Mouse (Mus musculus): ENCODE measurements around the gene Asb6. TPM values are rescaled to one million over a fixed set of nuclear protein-coding genes. Genes with fewer than 3 reads are reported as not detected.

The Asb6 gene
- total RNA-seq, 2 experiments from 2014 or later = 28.9 to 32.0 TPM

- no peak for DNase-seq (ENCODE audit: low spot score in 2 of 2)
Measured at GRCm38 (mm10) chr2:30800671-30801066, 29.5 kb downstream of the Asb6 start.

DNA sequence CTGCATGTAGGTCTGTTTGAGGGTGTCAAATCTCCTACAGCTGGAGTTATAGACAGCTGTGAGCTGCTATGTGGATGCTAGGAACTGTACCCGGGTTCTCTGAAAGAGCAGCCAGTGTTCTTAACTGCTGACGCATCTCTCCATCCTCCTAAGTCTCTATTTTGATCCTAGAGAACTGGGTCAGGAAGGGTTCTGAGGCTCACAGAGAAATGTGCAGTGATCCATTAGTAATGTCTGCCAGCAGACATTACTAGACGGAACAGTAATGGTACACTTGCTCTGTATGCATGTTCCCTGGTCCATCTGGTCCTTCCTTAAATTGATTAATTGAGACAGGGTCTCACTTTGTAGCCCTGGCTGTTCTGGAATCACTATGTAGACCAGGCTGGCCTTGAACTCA is 30.7 kb downstream of the Asb6 start:
- DNase-seq (ENCODE audit: low spot score in 2 of 2) = no peak

GRCm38 (mm10) chr2:30796382-30796781 is 33.8 kb downstream of the Asb6 start:
- DNase-seq (ENCODE audit: low spot score in 2 of 2) = peak in 1 of 2 experiments; percentile 62

DNA sequence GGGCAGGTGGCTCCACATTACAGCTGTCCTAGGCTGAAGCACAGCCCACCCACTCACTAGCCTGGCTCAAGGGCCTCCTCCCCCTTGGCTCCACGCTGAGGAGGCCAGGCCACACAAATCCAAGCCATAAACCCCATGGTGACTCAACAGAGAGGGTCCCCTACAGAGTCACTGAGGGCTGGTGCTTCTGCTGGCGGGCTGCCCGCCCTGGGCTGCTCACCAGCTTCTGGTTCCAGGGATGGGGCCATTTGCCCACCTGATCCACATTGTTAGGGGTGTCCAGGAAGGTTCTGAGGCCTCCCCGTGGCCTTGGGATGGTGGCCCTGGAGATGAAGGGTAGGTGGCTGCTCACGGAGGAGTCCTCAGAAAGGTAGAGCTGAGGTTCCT is 34.3 kb downstream of the Asb6 start:
- DNase-seq (ENCODE audit: low spot score in 2 of 2) = no peak

- DNase-seq (ENCODE audit: low spot score in 2 of 2) = no peak
Measured at GRCm38 (mm10) chr2:30795271-30795888, 34.8 kb downstream of the Asb6 start.

GRCm38 (mm10) chr2:30794179-30795108 is 35.7 kb downstream of the Asb6 start:
- DNase-seq (ENCODE audit: low spot score in 2 of 2) = peak; percentile 94 to 98

- DNase-seq (ENCODE audit: low spot score in 2 of 2) = no peak
Measured at GRCm38 (mm10) chr2:30792061-30792460, 38.1 kb downstream of the Asb6 start.

DNA sequence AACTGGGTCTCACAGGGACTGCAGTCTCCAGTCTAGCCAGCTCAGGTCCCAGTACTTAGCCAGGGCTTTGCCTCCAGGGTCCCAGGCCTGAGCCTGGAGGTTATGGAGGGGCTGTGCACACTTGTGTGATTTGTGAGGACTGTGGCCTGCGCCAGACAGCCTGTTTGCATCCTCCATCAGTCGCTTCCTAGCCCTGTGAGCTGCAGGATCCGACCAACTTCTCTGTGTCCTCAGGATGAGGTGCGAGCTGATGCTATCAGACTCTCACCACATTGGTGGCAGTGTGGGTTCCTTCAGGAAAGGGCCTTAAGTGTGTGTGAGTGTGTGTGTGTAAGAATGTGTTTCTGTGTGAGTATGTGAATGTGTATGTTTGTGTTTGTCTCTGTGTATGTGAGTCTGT is 42.7 kb downstream of the Asb6 start:
- DNase-seq (ENCODE audit: low spot score in 2 of 2) = no peak

- DNase-seq (ENCODE audit: low spot score in 2 of 2) = peak; percentile 41 to 63
Measured at GRCm38 (mm10) chr2:30784078-30784994, 45.8 kb downstream of the Asb6 start.

DNA sequence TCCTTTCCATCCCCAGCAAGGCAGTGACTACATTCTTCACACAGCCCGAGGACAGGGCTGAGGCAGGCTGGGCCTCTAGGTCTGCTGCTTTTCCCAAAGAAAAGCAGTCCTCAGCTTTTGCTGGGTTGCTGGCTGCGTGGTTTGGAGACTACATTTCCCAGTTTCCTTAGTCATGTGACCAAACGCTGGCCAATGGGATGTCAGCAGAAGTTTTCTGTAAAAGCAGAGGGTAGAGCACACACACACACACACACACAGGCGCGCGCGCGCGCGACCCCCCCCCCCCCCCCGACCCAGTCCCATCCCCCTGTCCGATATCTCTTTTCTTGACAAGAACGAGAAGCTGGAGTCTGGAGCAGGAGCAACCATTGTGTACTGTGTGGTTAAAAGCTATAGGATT is 46.8 kb downstream of the Asb6 start:
- no peak for DNase-seq (ENCODE audit: low spot score in 2 of 2)

GRCm38 (mm10) chr2:30782312-30783290 is 47.5 kb downstream of the Asb6 start:
- DNase-seq (ENCODE audit: low spot score in 2 of 2) = no peak

- no peak for DNase-seq (ENCODE audit: low spot score in 2 of 2)
Measured at GRCm38 (mm10) chr2:30779241-30779640, 50.9 kb downstream of the Asb6 start.

DNA sequence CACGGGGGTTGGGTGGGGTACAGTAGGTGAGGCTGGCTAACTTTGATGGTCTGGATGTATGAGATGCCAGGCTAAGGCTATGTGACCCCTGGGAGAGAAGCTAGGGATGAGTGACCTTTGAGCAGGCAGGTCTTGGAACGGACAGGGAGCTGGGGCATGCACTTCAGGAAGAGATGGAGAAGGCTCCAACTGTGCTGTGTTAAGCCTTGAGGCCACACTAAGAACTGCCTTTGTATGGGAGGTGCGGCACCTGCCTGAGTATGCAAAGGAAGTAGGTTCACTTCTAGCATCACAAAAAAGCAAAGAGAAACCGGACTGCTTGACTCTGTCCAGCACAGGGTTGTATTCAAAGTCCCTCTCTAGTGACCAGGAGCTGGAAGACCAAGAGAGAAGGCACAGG is 51.9 kb downstream of the Asb6 start:
- no peak for DNase-seq (ENCODE audit: low spot score in 2 of 2)

DNA sequence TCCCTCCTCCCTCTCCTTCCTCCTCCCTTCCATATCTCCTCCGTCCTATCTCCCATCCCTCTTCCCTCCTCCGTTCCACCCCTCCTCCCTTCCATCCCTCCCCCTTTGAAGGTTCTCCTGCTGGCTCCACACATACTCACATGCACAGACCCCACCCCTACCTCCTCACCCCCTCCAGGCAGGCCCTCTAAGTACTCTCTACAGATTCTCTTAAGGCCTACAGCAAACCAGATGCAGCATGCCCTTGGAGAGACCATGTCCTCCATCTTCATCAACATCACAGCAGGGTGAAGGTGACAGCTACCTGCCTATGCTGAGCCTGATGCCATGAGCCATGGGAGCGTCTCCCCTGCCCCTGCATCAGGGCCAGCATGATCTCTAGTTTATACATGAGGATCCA is 52.9 kb downstream of the Asb6 start:
- DNase-seq (ENCODE audit: low spot score in 2 of 2) = no peak

DNA sequence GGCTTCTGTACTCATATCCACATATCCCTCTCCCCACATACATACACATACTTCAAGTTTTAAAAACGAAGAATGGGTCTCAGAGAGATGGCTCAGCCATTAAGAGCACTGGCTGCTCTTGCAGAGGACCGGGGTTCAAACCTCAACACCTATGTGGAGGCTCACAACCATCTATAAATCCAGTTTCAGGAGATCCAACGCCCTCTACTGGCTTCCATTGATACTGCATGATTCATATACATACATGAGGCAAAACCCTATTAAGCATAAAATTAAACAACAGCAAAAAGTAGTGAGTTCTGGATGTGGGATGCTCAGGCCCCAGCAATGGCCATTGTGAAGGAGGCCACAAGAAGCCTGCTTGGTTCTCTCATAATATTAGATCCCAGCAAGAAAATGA is 54.2 kb downstream of the Asb6 start:
- no peak for DNase-seq (ENCODE audit: low spot score in 2 of 2)

- no peak for DNase-seq (ENCODE audit: low spot score in 2 of 2)
Measured at GRCm38 (mm10) chr2:30773313-30774005, 56.7 kb downstream of the Asb6 start.

All from adrenal gland, postnatal 4 days (tissue).